Comparison of ENCODE assay signal across 19 mouse cellular contexts in the genomic region with DNA sequence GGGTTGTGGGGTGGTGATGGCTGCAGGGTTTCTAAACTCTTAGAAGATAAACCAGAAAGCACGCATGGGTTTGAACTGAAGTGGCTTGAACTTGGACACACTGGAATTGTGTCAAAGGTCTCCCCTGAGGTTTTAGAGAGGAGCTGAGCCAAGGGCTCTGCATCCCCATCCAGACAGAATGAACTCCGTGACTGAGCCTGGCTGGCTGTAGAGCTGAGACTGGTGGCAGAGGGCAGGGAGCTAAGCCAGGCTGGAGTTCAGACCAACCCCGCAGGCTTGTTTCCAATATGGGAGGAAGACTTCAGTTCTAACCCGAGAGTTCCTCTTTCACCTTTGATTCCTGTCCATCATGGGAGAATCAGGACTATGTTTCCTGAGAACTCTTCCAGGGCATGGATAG.
DNase-seq lines count a peak whose midpoint lies in the region; ATAC-seq and TF ChIP-seq lines count a peak whose summit lies in the region.
"Had no signal": no experiment of that assay in that cellular context is flagged by ENCODE, and none has a peak within 500 bp of the region (broad histone marks: within the 10 kb centered on the region; RNA-seq: fewer than 3 reads in every experiment).

No protein-coding gene starts in this region.

- TF ChIP-seq EP300 in heart, postnatal 0 days (IDR thresholded peaks at IDR 0.05; ENCODE audit: low read depth), result no peak
- no peak for TF ChIP-seq EP300 in liver, postnatal 0 days (IDR thresholded peaks at IDR 0.05; ENCODE audit: low read depth)

- DNase-seq in heart, postnatal 0 days (ENCODE audit: low spot score), result no peak
- DNase-seq in heart, postnatal 14 days, result no peak
- DNase-seq in liver, postnatal 0 days, result no peak
- DNase-seq in liver, result no peak
- no peak for DNase-seq in frontal cortex, postnatal 14 days (ENCODE audit: low spot score in 2 of 2)
- DNase-seq: cerebellum, adult 11 months; gastrocnemius, postnatal 14 days; spleen, adult 18-20 months; thymus, postnatal 14 days had no signal

- no peak overlapping the region for H3K4me2 ChIP-seq in heart, postnatal 0 days (ENCODE audit: low read depth, low read length)
- no peak overlapping the region for H3K4me2 ChIP-seq in liver, postnatal 0 days (ENCODE audit: low read depth, low read length)
- H3K4me2 ChIP-seq in intestine, postnatal 0 days (replicated peaks; ENCODE audit: low read depth), result no peak overlapping the region
- H3K4me2 ChIP-seq: embryonic facial prominence, embryonic 12.5 days; heart, embryonic 15.5 days; limb, embryonic 13.5 days; lung, embryonic 14.5 days; stomach, embryonic 15.5 days had no signal

- H3K4me3 ChIP-seq in heart, postnatal 0 days (ENCODE audit: low read depth, low read length), result no peak overlapping the region
- no peak overlapping the region for H3K4me3 ChIP-seq in liver, postnatal 0 days (ENCODE audit: low read depth, low read length)
- H3K4me3 ChIP-seq in brown adipose tissue, adult 24 weeks (ENCODE audit: insufficient read depth, low read depth, low read length), result no peak overlapping the region
- H3K4me3 ChIP-seq in intestine, postnatal 0 days (ENCODE audit: low read depth, low read length), result no peak overlapping the region
- H3K4me3 ChIP-seq: embryonic facial prominence, embryonic 12.5 days; heart, embryonic 15.5 days; layer of hippocampus, adult 2 months; limb, embryonic 13.5 days; stomach, embryonic 15.5 days had no signal

- 0 out of 2 replicates have a peak, but pooled peaks cover 8% of the 10 kb centered on the region for H3K4me1 ChIP-seq in heart, postnatal 0 days (ENCODE audit: control insufficient read depth, insufficient read depth)
- H3K4me1 ChIP-seq in liver, postnatal 0 days (ENCODE audit: insufficient read depth), result peaks cover 37% of the 10 kb centered on the region
- H3K4me1 ChIP-seq in brown adipose tissue, adult 24 weeks (ENCODE audit: control insufficient read depth, insufficient read depth, insufficient read length, low read length), result peaks cover 17% of the 10 kb centered on the region
- H3K4me1 ChIP-seq in intestine, postnatal 0 days (replicated peaks; ENCODE audit: control insufficient read depth, insufficient read depth, low read length), result 0 out of 2 replicates have a peak, but pooled peaks cover 4% of the 10 kb centered on the region
- H3K4me1 ChIP-seq: embryonic facial prominence, embryonic 12.5 days had no signal

- H3K9ac ChIP-seq in heart, postnatal 0 days (replicated peaks; ENCODE audit: low read depth, low read length), result no peak overlapping the region
- H3K9ac ChIP-seq in liver, postnatal 0 days (replicated peaks), result no peak overlapping the region
- H3K9ac ChIP-seq in intestine, postnatal 0 days (ENCODE audit: low read depth, low read length), result no peak overlapping the region
- H3K9ac ChIP-seq: embryonic facial prominence, embryonic 12.5 days; heart, embryonic 15.5 days; limb, embryonic 13.5 days; lung, embryonic 14.5 days; stomach, embryonic 15.5 days had no signal

- peak overlapping the region; percentile 39; the same call in 1 of the 2 replicates for H3K27ac ChIP-seq in heart, postnatal 0 days (ENCODE audit: low read depth)
- H3K27ac ChIP-seq in liver, postnatal 0 days (ENCODE audit: low read depth), result 0 out of 2 replicates have a peak overlapping the region, but pooled peaks have one; percentile 20
- H3K27ac ChIP-seq in brown adipose tissue, adult 24 weeks (replicated peaks; ENCODE audit: low read depth, low read length), result peak overlapping the region; percentile 75
- H3K27ac ChIP-seq in intestine, postnatal 0 days (ENCODE audit: low read depth, low read length), result peak overlapping the region; percentile 35; the same call in 1 of the 2 replicates
- H3K27ac ChIP-seq: embryonic facial prominence, embryonic 12.5 days; layer of hippocampus, adult 2 months; limb, embryonic 13.5 days; stomach, embryonic 15.5 days had no signal

- H3K27me3 ChIP-seq in heart, postnatal 0 days (ENCODE audit: control insufficient read depth, insufficient read depth, low read length), result peaks cover 39% of the 10 kb centered on the region
- H3K27me3 ChIP-seq in liver, postnatal 0 days (ENCODE audit: insufficient read depth, low read length), result no peaks in the 10 kb centered on the region
- H3K27me3 ChIP-seq in intestine, postnatal 0 days (replicated peaks; ENCODE audit: control insufficient read depth, insufficient read depth, low read length), result no peaks in the 10 kb centered on the region
- H3K27me3 ChIP-seq: embryonic facial prominence, embryonic 12.5 days; limb, embryonic 13.5 days; stomach, embryonic 15.5 days had no signal

- H3K36me3 ChIP-seq in heart, postnatal 0 days (replicated peaks; ENCODE audit: control insufficient read depth, insufficient read depth, low read length), result no peaks in the 10 kb centered on the region
- no peaks in the 10 kb centered on the region for H3K36me3 ChIP-seq in liver, postnatal 0 days (replicated peaks; ENCODE audit: insufficient read depth, low read length)
- H3K36me3 ChIP-seq in intestine, postnatal 0 days (ENCODE audit: control insufficient read depth, insufficient read depth), result no peaks in the 10 kb centered on the region
- H3K36me3 ChIP-seq: embryonic facial prominence, embryonic 12.5 days; heart, embryonic 15.5 days; limb, embryonic 13.5 days; stomach, embryonic 15.5 days had no signal

- no peak for TF ChIP-seq CTCF in heart, postnatal 0 days (IDR thresholded peaks at IDR 0.05; ENCODE audit: low read depth)
- TF ChIP-seq CTCF in liver, postnatal 0 days (IDR thresholded peaks at IDR 0.05; ENCODE audit: low read depth), result no peak
- no peak for TF ChIP-seq CTCF in intestine, postnatal 0 days (IDR thresholded peaks at IDR 0.05; ENCODE audit: low read depth)

- intact Hi-C loops in heart, postnatal 14 days (cut with DNase I), result no loop called here

- 59% methylated on average over 4 of the region's 4 CpGs for WGBS in heart, postnatal 0 days
- WGBS in liver, postnatal 0 days (ENCODE audit: insufficient replicate concordance), result 65% methylated on average over 4 of the region's 4 CpGs
- 80% methylated on average over 4 of the region's 4 CpGs for WGBS in intestine, postnatal 0 days

- no peaks in the 10 kb centered on the region for H3K9me3 ChIP-seq in heart, postnatal 0 days (replicated peaks; ENCODE audit: control insufficient read depth, low read length)
- no peaks in the 10 kb centered on the region for H3K9me3 ChIP-seq in liver, postnatal 0 days (ENCODE audit: low read length)
- H3K9me3 ChIP-seq in intestine, postnatal 0 days (ENCODE audit: control insufficient read depth), result no peaks in the 10 kb centered on the region
- H3K9me3 ChIP-seq: embryonic facial prominence, embryonic 12.5 days; heart, embryonic 15.5 days; limb, embryonic 13.5 days; stomach, embryonic 15.5 days had no signal

- peak; percentile 28 for ATAC-seq in heart, postnatal 0 days (ENCODE audit: insufficient read depth, low read depth)
- no peak for ATAC-seq in liver, postnatal 0 days
- no peak for ATAC-seq in intestine, postnatal 0 days
- ATAC-seq: hindbrain, embryonic 16.5 days; midbrain, embryonic 16.5 days had no signal

Comparison
In these comparisons a context has a peak if more than half of its experiments do, and no peak if none do; other contexts are left out.
1. H3K27ac ChIP-seq: peak in every context shown above with its lines; median percentile 75 in brown adipose tissue, adult 24 weeks; 39 in heart, postnatal 0 days; 35 in intestine, postnatal 0 days; 20 in liver, postnatal 0 days.